Mouse (Mus musculus) intestine, embryonic 16.5 days (tissue): Measurements from ENCODE around the gene Ccdc184. TPM values are rescaled to one million over a fixed set of nuclear protein-coding genes. Genes with fewer than 3 reads are reported as not detected.

ENCODE experiments used
- ATAC-seq: fragments of 200-750 bp; cut with Nextera tagmentation; 2 replicates; pipeline ENCODE4 v1.8.0; 2017; ENCODE audit warnings: moderate TSS enrichment, moderate library complexity
- H3K27ac ChIP-seq: fragments of 300-500 bp; sonication (generic); 2 replicates; pipeline ENCODE4 v1.5.1; 2014; ENCODE audit warnings: mild to moderate bottlenecking, low read length
- H3K27me3 ChIP-seq: fragments of 300-500 bp; sonication (generic); replicated peaks from 2 replicates; pipeline ENCODE4 v1.6.1; 2014; ENCODE audit warnings: low read length, control low read depth, mixed read lengths; ENCODE audit not compliant: control insufficient read depth, insufficient read depth
- H3K36me3 ChIP-seq: fragments of 300-500 bp; sonication (generic); 2 replicates; pipeline ENCODE4 v1.6.1; 2014; ENCODE audit warnings: low read length, control low read depth; ENCODE audit not compliant: control insufficient read depth, insufficient read depth
- H3K4me1 ChIP-seq: fragments of 300-500 bp; sonication (generic); 2 replicates; pipeline ENCODE4 v1.6.1; 2014; ENCODE audit warnings: low read length, control low read depth, mixed read lengths; ENCODE audit not compliant: control insufficient read depth, insufficient read depth
- H3K4me2 ChIP-seq: fragments of 300-500 bp; sonication (generic); 2 replicates; pipeline ENCODE4 v1.6.1; 2014; ENCODE audit warnings: low read depth, low read length, control low read depth
- H3K4me3 ChIP-seq: fragments of 300-500 bp; sonication (generic); 2 replicates; pipeline ENCODE4 v1.5.1; 2014; ENCODE audit warnings: mild to moderate bottlenecking, low read length
- H3K9ac ChIP-seq: fragments of 300-500 bp; sonication (generic); 2 replicates; pipeline ENCODE4 v1.6.1; 2014; ENCODE audit warnings: low read depth, low read length
- H3K9me3 ChIP-seq: fragments of 300-500 bp; sonication (generic); 2 replicates; pipeline ENCODE4 v1.6.1; 2016; ENCODE audit warnings: low read length, control low read depth; ENCODE audit not compliant: control insufficient read depth
- WGBS: fragments of 180-500 bp; shearing (Covaris S2); extraction: QIAGEN DNeasy Blood & Tissue Kit; methylation state at CpG from one replicate; pipeline ENCODE4 v1.1.7; 2014; 5-methylcytosine and 5-hydroxymethylcytosine counted together
- polyA plus RNA-seq: library from polyadenylated mRNA; unstranded; fragments of >200 nt; fragmentation: Nextera tagmentation; extraction: Ambion mirVana; gene quantifications from 2 replicates; pipeline ENCODE4 v1.2.1, GENCODE M21; 2015

The Ccdc184 gene
- polyA plus RNA-seq: 1.4 and 1.7 TPM in 2 replicates

- H3K4me3 ChIP-seq: peak within 1 kb of the TSS; percentile 40
- H3K9me3 ChIP-seq: no peaks in the 10 kb centered on the region
- H3K27me3 ChIP-seq: peaks cover 59% of the 10 kb centered on the region
- peak within 1 kb of the TSS; percentile 57 for H3K4me2 ChIP-seq
- no peak within 1 kb of the TSS for H3K9ac ChIP-seq
- no peak within 1 kb of the TSS for H3K27ac ChIP-seq
- ATAC-seq: peak; percentile 16; the same call in 1 of the 2 replicates
- H3K36me3 ChIP-seq: no peaks in the 10 kb centered on the region
- H3K4me1 ChIP-seq: peaks cover 9% of the 10 kb centered on the region
- 4% methylated on average over 18 of the region's 18 CpGs for WGBS
Measured at GRCm38 (mm10) chr15:98166963-98167644, at the start of gene Ccdc184. Gene Ccdc184 (plus strand): TSS chr15:98167158.

- H3K4me2 ChIP-seq: no peak overlapping the region
- H3K4me1 ChIP-seq: no peaks in the 10 kb centered on the region
- H3K4me3 ChIP-seq: no peak overlapping the region
- no peaks in the 10 kb centered on the region for H3K9me3 ChIP-seq
- no peak overlapping the region for H3K9ac ChIP-seq
- ATAC-seq: no peak
- H3K36me3 ChIP-seq: peaks cover 10% of the 10 kb centered on the region; the same call in 1 of the 2 replicates
- H3K27me3 ChIP-seq: no peaks in the 10 kb centered on the region
- H3K27ac ChIP-seq: no peak overlapping the region
- WGBS: 91% methylated on average over 12 of the region's 12 CpGs
Measured at GRCm38 (mm10) chr15:98119363-98119762, 47.6 kb upstream of the Ccdc184 start.

- no peak overlapping the region for H3K9ac ChIP-seq
- H3K4me2 ChIP-seq: no peak overlapping the region
- H3K27ac ChIP-seq: no peak overlapping the region
- no peak for ATAC-seq
- H3K27me3 ChIP-seq: no peaks in the 10 kb centered on the region
- H3K9me3 ChIP-seq: no peaks in the 10 kb centered on the region
- H3K4me3 ChIP-seq: no peak overlapping the region
- 93% methylated on average over 20 of the region's 20 CpGs for WGBS
- H3K4me1 ChIP-seq: no peaks in the 10 kb centered on the region
- H3K36me3 ChIP-seq: peaks cover 10% of the 10 kb centered on the region; the same call in 1 of the 2 replicates
Measured at GRCm38 (mm10) chr15:98120831-98121230, 46.1 kb upstream of the Ccdc184 start.

DNA sequence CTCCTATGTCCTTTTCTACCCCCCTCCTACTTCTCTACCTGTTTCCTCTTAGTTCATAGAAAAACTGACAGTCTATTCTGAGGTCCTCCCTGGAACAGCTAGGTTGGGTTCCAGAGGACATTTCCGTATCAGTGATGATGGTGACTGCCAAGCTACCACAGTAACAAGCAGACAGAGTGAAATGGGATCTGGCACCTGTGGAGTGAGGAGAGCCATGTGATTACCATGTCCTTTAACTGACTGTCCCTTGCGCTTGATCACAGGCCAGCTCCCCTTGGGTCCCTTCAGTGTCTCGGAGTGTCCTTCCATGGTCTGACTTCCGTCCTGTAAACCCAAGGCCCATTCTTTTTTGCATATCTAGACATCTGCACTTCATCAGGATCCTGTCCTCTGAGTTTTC, 36.0 kb upstream of the Ccdc184 start:
- peaks cover 13% of the 10 kb centered on the region; the same call in 1 of the 2 replicates for H3K36me3 ChIP-seq
- H3K9ac ChIP-seq: no peak overlapping the region
- WGBS: 98% methylated on average over 4 of the region's 4 CpGs
- no peaks in the 10 kb centered on the region for H3K9me3 ChIP-seq
- no peaks in the 10 kb centered on the region for H3K4me1 ChIP-seq
- no peak overlapping the region for H3K4me2 ChIP-seq
- H3K27ac ChIP-seq: no peak overlapping the region
- no peaks in the 10 kb centered on the region for H3K27me3 ChIP-seq
- H3K4me3 ChIP-seq: no peak overlapping the region
- no peak for ATAC-seq

GRCm38 (mm10) chr15:98131451-98131850, 35.5 kb upstream of the Ccdc184 start:
- H3K4me3 ChIP-seq: no peak overlapping the region
- no peak for ATAC-seq
- peaks cover 13% of the 10 kb centered on the region for H3K36me3 ChIP-seq
- H3K27me3 ChIP-seq: no peaks in the 10 kb centered on the region
- no peak overlapping the region for H3K4me2 ChIP-seq
- no peaks in the 10 kb centered on the region for H3K9me3 ChIP-seq
- WGBS: 90% methylated on average over 7 of the region's 7 CpGs
- no peak overlapping the region for H3K27ac ChIP-seq
- H3K4me1 ChIP-seq: no peaks in the 10 kb centered on the region
- H3K9ac ChIP-seq: no peak overlapping the region

DNA sequence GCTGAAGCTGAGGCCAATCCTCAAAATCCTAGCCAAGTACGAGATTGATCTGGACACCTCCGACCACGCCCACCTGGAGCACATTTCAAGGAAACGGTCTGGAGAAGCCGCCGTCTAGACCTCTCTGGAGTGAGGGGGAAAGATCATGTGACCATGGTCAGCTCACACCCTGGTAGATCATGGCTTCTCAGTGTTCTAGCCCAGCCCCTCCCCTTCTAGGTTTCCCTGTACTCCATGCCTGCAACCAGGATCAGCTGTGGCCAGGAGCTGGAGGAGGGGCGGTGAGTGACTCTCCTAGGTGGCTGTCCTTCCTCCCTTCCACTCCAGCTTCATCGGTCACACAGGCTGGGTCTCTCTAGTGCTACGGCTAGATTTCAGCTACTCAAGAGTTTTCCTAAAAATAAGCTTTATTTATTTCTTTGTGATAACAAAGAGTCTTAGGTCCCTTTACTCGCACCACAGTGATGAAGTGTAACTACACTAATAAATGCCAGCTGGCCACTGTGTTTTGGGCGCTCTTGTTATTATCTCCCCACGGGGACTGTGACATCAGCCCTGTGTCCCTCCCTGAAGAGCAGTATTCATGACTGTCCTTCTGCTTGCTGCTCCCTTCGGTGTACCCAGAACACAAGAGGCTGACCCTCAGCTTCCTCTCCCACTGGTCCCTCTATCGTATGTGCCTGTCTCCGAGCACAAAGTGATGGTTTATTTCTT, 34.9 kb upstream of the Ccdc184 start:
- H3K27ac ChIP-seq: no peak overlapping the region
- H3K36me3 ChIP-seq: peaks cover 13% of the 10 kb centered on the region
- no peaks in the 10 kb centered on the region for H3K4me1 ChIP-seq
- no peaks in the 10 kb centered on the region for H3K9me3 ChIP-seq
- ATAC-seq: no peak
- no peak overlapping the region for H3K4me2 ChIP-seq
- 83% methylated on average over 15 of the region's 15 CpGs for WGBS
- H3K9ac ChIP-seq: no peak overlapping the region
- H3K4me3 ChIP-seq: no peak overlapping the region
- H3K27me3 ChIP-seq: no peaks in the 10 kb centered on the region

DNA sequence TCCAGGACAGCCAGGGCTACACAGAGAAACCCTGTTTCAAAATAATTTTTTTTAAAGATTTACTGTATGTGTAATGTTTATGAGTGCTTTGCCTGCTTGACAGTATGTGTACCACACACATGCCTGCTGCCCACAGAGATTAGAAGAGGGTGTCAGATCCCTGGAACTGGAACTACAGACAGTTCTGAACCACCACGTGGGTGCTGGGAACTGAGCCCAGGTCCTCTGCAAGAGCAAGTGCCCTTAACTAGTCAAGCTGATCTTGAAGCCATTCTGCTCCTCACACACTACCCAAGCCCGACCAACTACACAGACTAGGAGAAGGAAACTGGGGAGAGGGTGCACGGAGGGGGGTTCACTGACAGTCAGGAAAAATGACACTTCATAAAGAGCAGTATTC, 33.5 kb upstream of the Ccdc184 start:
- WGBS: 90% methylated on average over 3 of the region's 3 CpGs
- Histone ChIP-seq H3K9ac (no peak overlapping the region), H3K4me1 (no peaks in the 10 kb centered on the region), H3K27me3 (no peaks in the 10 kb centered on the region), H3K36me3 (peaks cover 13% of the 10 kb centered on the region), H3K4me3 (no peak overlapping the region), H3K9me3 (no peaks in the 10 kb centered on the region), H3K4me2 (no peak overlapping the region), H3K27ac (no peak overlapping the region)
- ATAC-seq: no peak

GRCm38 (mm10) chr15:98134034-98134433, 32.9 kb upstream of the Ccdc184 start:
- WGBS: 90% methylated on average over 4 of the region's 4 CpGs
- peaks cover 13% of the 10 kb centered on the region for H3K36me3 ChIP-seq

DNA sequence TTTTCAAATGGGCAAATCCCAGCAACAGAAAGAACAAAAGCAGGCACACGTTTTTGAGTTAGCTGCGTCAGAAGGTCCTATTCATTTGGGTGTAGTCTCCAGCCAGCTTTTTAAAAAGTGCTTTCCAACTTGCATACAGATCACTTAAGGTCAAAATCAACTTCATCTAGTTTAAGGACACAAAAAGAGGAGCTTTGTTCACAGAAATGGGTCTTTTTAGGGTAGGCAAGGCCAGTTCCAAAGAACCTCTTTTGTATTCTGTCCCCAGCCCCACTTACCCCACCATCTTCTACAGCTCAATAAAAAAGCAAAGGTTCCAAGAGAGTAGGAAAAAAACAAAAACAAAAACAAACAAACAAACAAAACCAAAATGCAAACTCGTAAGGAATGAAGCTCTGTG, 32.3 kb upstream of the Ccdc184 start:
- Histone ChIP-seq H3K9me3 (no peaks in the 10 kb centered on the region), H3K27ac (no peak overlapping the region), H3K4me3 (no peak overlapping the region), H3K36me3 (peaks cover 13% of the 10 kb centered on the region), H3K9ac (no peak overlapping the region), H3K27me3 (no peaks in the 10 kb centered on the region), H3K4me1 (no peaks in the 10 kb centered on the region), H3K4me2 (no peak overlapping the region)
- WGBS: 85% methylated on average over 3 of the region's 3 CpGs
- ATAC-seq: no peak

More at GRCm38 (mm10) chr15:98134034-98134433, 32.9 kb upstream of the Ccdc184 start:
- no peak overlapping the region for H3K4me3 ChIP-seq
- no peak overlapping the region for H3K27ac ChIP-seq
- no peak overlapping the region for H3K9ac ChIP-seq
- H3K4me1 ChIP-seq: no peaks in the 10 kb centered on the region
- ATAC-seq: no peak
- H3K9me3 ChIP-seq: no peaks in the 10 kb centered on the region
- no peak overlapping the region for H3K4me2 ChIP-seq
- no peaks in the 10 kb centered on the region for H3K27me3 ChIP-seq
